Mouse (Mus musculus) limb, embryonic 14.5 days (tissue): ENCODE results near the gene Nup210l. TPM values are rescaled to one million over a fixed set of nuclear protein-coding genes. Genes with fewer than 3 reads are reported as not detected.

Experiments used
- ATAC-seq: fragments of 200-750 bp; cut with Nextera tagmentation; 2 replicates; pipeline ENCODE4 v1.8.0; 2017; ENCODE audit warnings: low read depth, moderate number of reproducible peaks, moderate TSS enrichment; ENCODE audit not compliant: low FRiP score
- DNase-seq: peaks from one replicate; pipeline ENCODE4 v3.0.0-alpha.2; 2015; ENCODE audit warnings: low spot score
- H3K27ac ChIP-seq: fragments of 300-500 bp; sonication (generic); replicated peaks from 2 replicates; pipeline ENCODE4 v1.5.1; 2014; ENCODE audit warnings: low read depth, mild to moderate bottlenecking, low read length, moderate library complexity, mixed read lengths
- H3K27me3 ChIP-seq: fragments of 300-500 bp; sonication (generic); 2 replicates; pipeline ENCODE4 v1.6.1; 2014; ENCODE audit warnings: low read length, mixed read lengths; ENCODE audit not compliant: control insufficient read depth, insufficient read depth
- H3K36me3 ChIP-seq: fragments of 300-500 bp; sonication (generic); 2 replicates; pipeline ENCODE4 v1.6.1; 2014; ENCODE audit warnings: mild to moderate bottlenecking, low read length, moderate library complexity, mixed read lengths; ENCODE audit not compliant: control insufficient read depth, insufficient read depth
- H3K4me1 ChIP-seq: fragments of 300-500 bp; sonication (generic); 2 replicates; pipeline ENCODE4 v1.6.1; 2014; ENCODE audit warnings: antibody characterized with exemption, low read length, mixed read lengths; ENCODE audit not compliant: control insufficient read depth, insufficient read depth
- H3K4me2 ChIP-seq: fragments of 300-500 bp; sonication (generic); replicated peaks from 2 replicates; pipeline ENCODE4 v1.6.1; 2014; ENCODE audit warnings: low read depth, mild to moderate bottlenecking, low read length, moderate library complexity; ENCODE audit not compliant: severe bottlenecking
- H3K4me3 ChIP-seq: fragments of 300-500 bp; sonication (generic); replicated peaks from 2 replicates; pipeline ENCODE4 v1.5.1; 2014; ENCODE audit warnings: low read length
- H3K9ac ChIP-seq: fragments of 300-500 bp; sonication (generic); 2 replicates; pipeline ENCODE4 v1.6.1; 2014; ENCODE audit warnings: mild to moderate bottlenecking, low read depth, low read length, moderate library complexity; ENCODE audit not compliant: severe bottlenecking
- H3K9me3 ChIP-seq: fragments of 300-500 bp; sonication (generic); 2 replicates; pipeline ENCODE4 v1.6.1; 2016; ENCODE audit warnings: low read length; ENCODE audit not compliant: control insufficient read depth
- POLR2A ChIP-seq: fragments of 200-500 bp; IDR thresholded peaks from 2 replicates; pipeline ENCODE4 v1.8.0; 2012; ENCODE audit warnings: inconsistent platforms, mild to moderate bottlenecking, moderate library complexity, borderline replicate concordance; ENCODE audit not compliant: insufficient read depth, insufficient read length; ENCODE audit errors: extremely low read depth
- WGBS: fragments of 180-500 bp; shearing (Covaris S2); extraction: QIAGEN DNeasy Blood & Tissue Kit; methylation state at CpG from one replicate; pipeline ENCODE4 v1.1.7; 2014; 5-methylcytosine and 5-hydroxymethylcytosine counted together
- polyA plus RNA-seq, 2 experiments: library from polyadenylated mRNA; depleted of rRNA in 1 of 2; stranded (reverse) in 1 of 2; unstranded in 1 of 2; fragments of >200 nt; fragmentation: Nextera tagmentation in 1 of 2; extraction: Ambion mirVana in 1 of 2; gene quantifications; 2 replicates each; pipeline versions ENCODE4 v1.2.1 to v1.2.3; 2012 to 2014

The Nup210l gene
- polyA plus RNA-seq, 2 experiments, result 0.30 to 2.5 TPM

- H3K4me3 ChIP-seq, result no peak overlapping the region
- no peaks in the 10 kb centered on the region for H3K27me3 ChIP-seq
- H3K9me3 ChIP-seq, result no peaks in the 10 kb centered on the region
- no peak overlapping the region for H3K27ac ChIP-seq
- no peak for ATAC-seq
- H3K4me1 ChIP-seq, result no peaks in the 10 kb centered on the region
- WGBS, result 70% methylated on average over 1 of the region's 1 CpGs
- TF ChIP-seq POLR2A, result no peak
- DNase-seq, result no peak
- no peak overlapping the region for H3K9ac ChIP-seq
- no peaks in the 10 kb centered on the region for H3K36me3 ChIP-seq
- no peak overlapping the region for H3K4me2 ChIP-seq
Measured at GRCm38 (mm10) chr3:90195644-90196043, 91.7 kb downstream of the Nup210l start.

GRCm38 (mm10) chr3:90197548-90197947, 93.6 kb downstream of the Nup210l start:
- no peak for DNase-seq
- Histone ChIP-seq H3K36me3 (no peaks in the 10 kb centered on the region), H3K4me2 (no peak overlapping the region), H3K4me3 (no peak overlapping the region), H3K27me3 (no peaks in the 10 kb centered on the region), H3K9ac (no peak overlapping the region), H3K4me1 (no peaks in the 10 kb centered on the region), H3K9me3 (no peaks in the 10 kb centered on the region), H3K27ac (no peak overlapping the region)
- WGBS, result 69% methylated on average over 1 of the region's 1 CpGs
- no peak for ATAC-seq
- TF ChIP-seq POLR2A, result no peak

GRCm38 (mm10) chr3:90202884-90203283, 99.0 kb downstream of the Nup210l start:
- no peak overlapping the region for H3K27ac ChIP-seq
- no peak overlapping the region for H3K4me2 ChIP-seq
- peaks cover 8% of the 10 kb centered on the region for H3K36me3 ChIP-seq
- no peaks in the 10 kb centered on the region for H3K4me1 ChIP-seq
- H3K9me3 ChIP-seq, result no peaks in the 10 kb centered on the region
- H3K27me3 ChIP-seq, result no peaks in the 10 kb centered on the region
- no peak for DNase-seq
- no peak for ATAC-seq
- no peak for TF ChIP-seq POLR2A
- H3K4me3 ChIP-seq, result no peak overlapping the region
- WGBS, result 86% methylated on average over 1 of the region's 1 CpGs
- no peak overlapping the region for H3K9ac ChIP-seq

GRCm38 (mm10) chr3:90203619-90204018, 99.7 kb downstream of the Nup210l start:
- Histone ChIP-seq H3K4me2 (no peak overlapping the region), H3K27me3 (no peaks in the 10 kb centered on the region), H3K9me3 (no peaks in the 10 kb centered on the region), H3K36me3 (peaks cover 15% of the 10 kb centered on the region), H3K9ac (no peak overlapping the region), H3K4me1 (no peaks in the 10 kb centered on the region), H3K4me3 (no peak overlapping the region), H3K27ac (no peak overlapping the region)
- DNase-seq (no peak), ATAC-seq (no peak)
- no peak for TF ChIP-seq POLR2A
- WGBS, result 77% methylated on average over 5 of the region's 5 CpGs

- DNase-seq, result no peak
- TF ChIP-seq POLR2A, result no peak
- WGBS, result 91% methylated on average over 2 of the region's 2 CpGs
Measured at GRCm38 (mm10) chr3:90204582-90204981, 100.7 kb downstream of the Nup210l start.

GRCm38 (mm10) chr3:90208662-90209061, 104.7 kb downstream of the Nup210l start:
- Histone ChIP-seq H3K4me3 (no peak overlapping the region), H3K27ac (no peak overlapping the region), H3K27me3 (no peaks in the 10 kb centered on the region), H3K4me1 (peaks cover 13% of the 10 kb centered on the region), H3K4me2 (no peak overlapping the region), H3K9ac (no peak overlapping the region), H3K9me3 (no peaks in the 10 kb centered on the region), H3K36me3 (peaks cover 55% of the 10 kb centered on the region)
- WGBS, result 72% methylated on average over 2 of the region's 2 CpGs
- no peak for ATAC-seq
- DNase-seq, result no peak
- TF ChIP-seq POLR2A, result no peak

More at GRCm38 (mm10) chr3:90204582-90204981, 100.7 kb downstream of the Nup210l start:
- Histone ChIP-seq H3K4me3 (no peak overlapping the region), H3K9me3 (no peaks in the 10 kb centered on the region), H3K4me2 (no peak overlapping the region), H3K36me3 (peaks cover 25% of the 10 kb centered on the region), H3K27ac (no peak overlapping the region), H3K27me3 (no peaks in the 10 kb centered on the region), H3K4me1 (no peaks in the 10 kb centered on the region), H3K9ac (no peak overlapping the region)
- ATAC-seq, result no peak
